Mouse (Mus musculus) inflammation-experienced regulatory T-cells, adult 16 weeks (primary cell): ENCODE data around the gene Fut7. TPM values are rescaled to one million over a fixed set of nuclear protein-coding genes. Genes with fewer than 3 reads are reported as not detected.

Experiments
- polyA plus RNA-seq: library from polyadenylated mRNA; unstranded; fragments of 100-300 nt; shearing (Covaris generic); gene quantifications from one replicate; pipeline ENCODE4 v1.2.1, GENCODE M21; 2017

Gene Fut7
- 10.9 TPM for polyA plus RNA-seq

GRCm38 (mm10) chr2:25422587-25423410 lies at the start of gene Fut7:
Fut7 (plus strand) TSS chr2:25423267.

GRCm38 (mm10) chr2:25395721-25396596 lies 27.1 kb upstream of the Fut7 start, which contains the start of gene Entpd2:
Entpd2 (plus strand) TSS chr2:25395874.

GRCm38 (mm10) chr2:25399051-25399450 lies 24.0 kb upstream of the Fut7 start, which contains the start of gene Npdc1:
Npdc1 (plus strand) TSS chr2:25399351.

GRCm38 (mm10) chr2:25428442-25429236 lies 5.6 kb downstream of the Fut7 start, which contains the start of gene Abca2:
Abca2 (plus strand) TSS chr2:25428703.

GRCm38 (mm10) chr2:25456205-25456953 lies 33.3 kb downstream of the Fut7 start, which contains the start of gene Clic3:
Clic3 (plus strand) TSS chr2:25456838.

GRCm38 (mm10) chr2:25460551-25461309 lies 37.7 kb downstream of the Fut7 start, which contains the start of gene Paxx:
Paxx (minus strand) TSS chr2:25461094.

GRCm38 (mm10) chr2:25469969-25470368 lies 46.9 kb downstream of the Fut7 start, which contains the start of gene Ptgds:
Ptgds (minus strand) TSS chr2:25470046.

Other genes with a start within 250 kb of the Fut7 start
- 0.72 TPM for gene Nrarp, start 242.5 kb upstream of the Fut7 start, polyA plus RNA-seq
- 176 TPM for gene Tor4a, start 226.4 kb upstream of the Fut7 start, polyA plus RNA-seq
- 202 TPM for gene Nelfb, start 211.8 kb upstream of the Fut7 start, polyA plus RNA-seq
- gene Stpg3, start 208.6 kb upstream of the Fut7 start, polyA plus RNA-seq: not detected
- gene Fam166a, start 204.5 kb upstream of the Fut7 start, polyA plus RNA-seq: 1.7 TPM
- 214 TPM for gene Tubb4b, start 198.6 kb upstream of the Fut7 start, polyA plus RNA-seq
- not detected for gene Slc34a3, start 188.9 kb upstream of the Fut7 start, polyA plus RNA-seq
- not detected for gene Rnf224, start 186.5 kb upstream of the Fut7 start, polyA plus RNA-seq
- not detected for gene Rnf208, start 181.0 kb upstream of the Fut7 start, polyA plus RNA-seq
- not detected for gene Cysrt1, start 180.8 kb upstream of the Fut7 start, polyA plus RNA-seq
- 8.7 TPM for gene AL732309.1, start 176.4 kb upstream of the Fut7 start, polyA plus RNA-seq
- gene Tmem203, start 167.8 kb upstream of the Fut7 start, polyA plus RNA-seq: 17.5 TPM
- gene Tprn, start 160.6 kb upstream of the Fut7 start, polyA plus RNA-seq: 5.5 TPM
- 131 TPM for gene Ssna1, start 150.8 kb upstream of the Fut7 start, polyA plus RNA-seq
- 120 TPM for gene Anapc2, start 150.8 kb upstream of the Fut7 start, polyA plus RNA-seq
- gene Tmem210, start 135.1 kb upstream of the Fut7 start, polyA plus RNA-seq: not detected
- gene Lrrc26, start 133.4 kb upstream of the Fut7 start, polyA plus RNA-seq: not detected
- 0.10 TPM for gene Grin1, start 104.1 kb upstream of the Fut7 start, polyA plus RNA-seq
- gene Man1b1, start 90.9 kb upstream of the Fut7 start, polyA plus RNA-seq: 23.8 TPM
- 28.5 TPM for gene Dpp7, start 66.9 kb upstream of the Fut7 start, polyA plus RNA-seq
- 18.3 TPM for gene Uap1l1, start 57.6 kb upstream of the Fut7 start, polyA plus RNA-seq
- gene Sapcd2, start 50.9 kb upstream of the Fut7 start, polyA plus RNA-seq: 1.2 TPM
- not detected for gene Entpd2, start 27.4 kb upstream of the Fut7 start, polyA plus RNA-seq
- 3.4 TPM for gene Npdc1, start 23.9 kb upstream of the Fut7 start, polyA plus RNA-seq
- 30.7 TPM for gene Abca2, start 5.4 kb downstream of the Fut7 start, polyA plus RNA-seq
- 3.9 TPM for gene Clic3, start 33.6 kb downstream of the Fut7 start, polyA plus RNA-seq
- 100 TPM for gene Paxx, start 37.8 kb downstream of the Fut7 start, polyA plus RNA-seq
- gene Ptgds, start 46.8 kb downstream of the Fut7 start, polyA plus RNA-seq: not detected
- gene Lcn12, start 70.6 kb downstream of the Fut7 start, polyA plus RNA-seq: not detected
- gene Fbxw5, start 77.5 kb downstream of the Fut7 start, polyA plus RNA-seq: 130 TPM
- gene C8g, start 78.5 kb downstream of the Fut7 start, polyA plus RNA-seq: 10.9 TPM
- 124 TPM for gene Traf2, start 123.7 kb downstream of the Fut7 start, polyA plus RNA-seq
- gene Edf1, start 134.6 kb downstream of the Fut7 start, polyA plus RNA-seq: 318 TPM
- 0.45 TPM for gene Mamdc4, start 151.6 kb downstream of the Fut7 start, polyA plus RNA-seq
- 73.4 TPM for gene Phpt1, start 152.0 kb downstream of the Fut7 start, polyA plus RNA-seq
- gene Ajm1, start 158.5 kb downstream of the Fut7 start, polyA plus RNA-seq: not detected
- gene Rabl6, start 185.3 kb downstream of the Fut7 start, polyA plus RNA-seq: 17.8 TPM
- gene Ccdc183, start 194.4 kb downstream of the Fut7 start, polyA plus RNA-seq: not detected
- 1.0 TPM for gene Tmem141, start 198.7 kb downstream of the Fut7 start, polyA plus RNA-seq
- gene Fcna, start 204.8 kb downstream of the Fut7 start, polyA plus RNA-seq: 16.4 TPM
- not detected for gene Lcn8, start 229.9 kb downstream of the Fut7 start, polyA plus RNA-seq
- not detected for gene Lcn5, start 234.7 kb downstream of the Fut7 start, polyA plus RNA-seq